Mouse (Mus musculus) kidney, postnatal 14 days (tissue): ENCODE results near the gene Pdia6.

Source experiments
- DNase-seq: peaks from one replicate; pipeline ENCODE4 v3.0.0; 2022; ENCODE audit warnings: mixed read lengths

Pdia6 gene

DNA sequence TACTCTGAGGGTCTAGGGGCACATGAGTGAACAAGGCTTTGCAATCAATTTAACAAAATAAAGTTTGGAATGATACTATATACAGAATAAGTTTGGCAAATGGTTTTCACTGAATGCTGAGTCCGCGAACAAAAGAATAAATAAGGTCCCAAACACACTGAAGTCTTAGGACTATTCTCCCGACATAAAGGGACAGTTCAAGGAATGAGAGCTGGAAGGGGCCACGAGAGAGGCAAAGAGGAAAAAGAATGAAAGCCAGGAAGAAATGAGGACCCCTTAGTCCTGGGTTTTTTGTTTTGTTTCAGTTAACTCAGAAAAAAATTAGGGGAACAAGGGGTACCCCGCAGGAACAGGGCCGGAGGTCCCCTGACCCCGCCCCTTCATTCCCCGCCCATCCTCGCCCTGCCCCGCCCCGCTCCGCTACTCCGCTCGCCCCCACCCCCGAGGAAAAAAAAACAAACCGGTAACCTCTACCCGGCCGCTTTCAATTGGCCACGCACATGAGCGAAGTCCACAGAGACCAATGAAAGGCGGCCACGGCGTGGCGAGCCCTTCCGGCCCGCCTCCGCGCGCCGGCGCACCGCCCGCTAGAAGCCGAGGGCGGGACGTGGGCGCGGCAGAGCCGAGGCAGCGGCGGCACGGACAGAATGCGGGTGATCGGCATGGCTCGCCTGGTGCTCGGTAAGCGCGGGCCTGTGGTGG is at the start of gene Pdia6:
Pdia6 (plus strand) TSS at position 575 of the 702 bp plus-strand sequence.
- DNase-seq: peak; percentile 96

DNA sequence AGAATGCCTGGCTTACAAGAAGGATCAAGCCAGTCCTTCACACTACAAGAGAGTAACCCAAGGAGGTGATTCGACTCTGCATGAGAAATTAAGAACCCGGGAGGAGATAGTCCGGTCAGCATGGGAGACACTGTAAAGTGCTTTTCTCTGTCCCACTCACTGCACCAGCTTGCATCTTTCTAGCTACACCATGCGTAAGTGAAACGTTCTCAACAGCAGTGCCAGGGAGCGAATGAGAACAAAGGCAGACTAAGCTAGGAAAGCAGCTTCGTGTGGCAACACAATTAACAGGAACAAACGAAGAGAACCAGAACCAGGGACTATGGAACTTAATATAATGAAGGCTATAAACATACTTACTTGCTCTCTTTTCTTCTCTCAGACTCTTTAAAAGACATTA is 48.0 kb upstream of the Pdia6 start:
- DNase-seq: no peak

DNA sequence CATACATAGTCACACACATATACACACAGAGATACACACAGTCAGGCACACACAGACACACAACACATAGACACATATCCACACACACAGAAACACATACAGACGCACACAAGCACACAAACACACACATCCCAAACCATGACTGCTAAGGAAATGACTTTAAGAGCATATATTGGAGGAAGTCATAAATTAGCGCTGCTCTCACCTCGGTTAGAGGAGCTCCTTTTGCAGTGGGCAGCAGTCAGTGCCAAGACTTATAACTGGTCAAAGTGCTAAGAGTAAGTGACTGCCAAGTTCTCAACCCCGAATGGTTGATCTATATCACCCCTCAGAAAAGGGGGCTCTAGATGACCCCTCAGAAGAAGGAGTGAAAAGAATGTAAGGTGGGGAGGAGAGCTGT is 47.2 kb upstream of the Pdia6 start:
- no peak for DNase-seq

DNA sequence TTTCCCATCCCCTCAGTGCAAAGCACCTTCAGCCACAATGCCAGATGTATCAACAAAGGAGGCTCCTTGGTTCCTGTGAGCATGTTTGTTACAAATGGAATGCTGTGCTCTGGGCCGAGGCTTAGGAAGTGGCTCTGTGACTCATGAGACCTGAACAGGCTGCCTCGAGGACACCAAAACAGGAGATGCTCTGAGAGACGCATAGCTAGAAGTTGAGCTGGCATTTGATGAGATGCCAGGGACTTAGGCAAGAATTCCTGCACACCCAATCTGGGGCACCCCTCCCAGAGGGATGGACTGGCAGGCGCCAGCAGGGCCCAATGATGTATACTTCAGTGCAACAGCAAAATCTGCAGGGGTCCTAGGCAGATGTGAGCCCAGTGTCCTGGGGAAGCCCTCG is 45.7 kb upstream of the Pdia6 start:
- no peak for DNase-seq

DNA sequence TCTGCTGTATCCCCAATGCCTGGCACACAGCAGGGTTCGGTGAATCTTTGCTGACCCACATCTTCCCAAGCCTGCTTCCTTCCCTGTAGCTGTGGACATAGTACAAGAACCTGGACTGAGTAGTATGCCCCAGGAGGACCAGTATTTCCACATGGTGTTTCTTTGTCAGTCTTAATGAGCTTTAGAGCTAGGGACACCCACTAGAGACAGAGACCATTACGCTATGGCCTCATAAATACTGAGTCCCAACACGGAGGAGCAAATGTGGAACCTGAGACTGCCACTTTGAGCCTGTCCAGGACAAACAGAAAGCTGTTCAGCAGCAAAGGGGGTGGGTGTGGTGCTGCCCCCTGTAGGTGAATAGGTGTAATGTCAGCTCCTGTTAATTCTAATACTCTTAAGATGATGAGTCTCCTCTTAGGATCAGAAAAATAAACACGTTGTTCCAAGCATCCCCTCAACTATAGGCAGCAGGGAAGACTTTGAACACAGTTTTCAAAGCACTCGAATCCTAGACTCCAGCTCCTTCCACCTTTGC is 44.4 kb upstream of the Pdia6 start:
- DNase-seq: no peak

DNA sequence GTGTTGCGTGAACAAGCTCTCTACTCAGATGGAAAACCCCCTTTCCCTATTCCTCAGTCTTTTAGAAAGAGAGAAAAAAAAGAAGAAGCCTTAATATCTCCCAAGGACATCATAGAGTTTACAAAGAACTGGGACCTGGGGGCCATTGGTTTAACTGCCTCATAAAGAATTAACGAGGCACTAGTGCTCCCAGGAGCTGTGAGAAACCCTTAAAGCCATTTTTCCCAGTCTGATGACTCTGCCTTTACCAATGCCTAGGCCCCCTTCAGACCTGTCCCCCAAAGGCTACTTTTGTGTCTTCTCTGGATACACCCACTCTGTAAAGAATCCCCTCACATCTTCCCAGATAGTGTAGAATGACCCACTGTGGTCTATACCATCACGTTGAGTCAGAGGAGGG is 43.3 kb upstream of the Pdia6 start:
- DNase-seq: no peak

DNA sequence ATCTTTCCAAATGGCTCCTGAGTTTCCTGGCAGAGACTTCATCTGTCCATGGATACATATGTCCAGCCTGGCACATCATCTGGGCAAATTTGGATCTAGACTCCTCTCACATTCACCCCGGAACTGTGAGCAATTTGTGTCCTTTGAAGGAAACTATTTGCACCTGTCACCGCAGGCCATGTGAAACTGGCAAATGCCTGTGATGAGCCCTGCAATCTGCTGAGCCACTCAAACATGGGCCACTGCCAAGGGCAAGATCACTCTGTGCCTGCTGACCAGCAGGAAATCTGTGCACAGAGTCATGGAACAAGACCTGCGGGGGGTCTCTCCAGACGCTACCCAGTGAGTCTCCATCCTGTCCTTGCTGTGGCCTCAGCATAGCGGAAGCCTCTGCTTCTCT is 41.3 kb upstream of the Pdia6 start:
- no peak for DNase-seq

DNA sequence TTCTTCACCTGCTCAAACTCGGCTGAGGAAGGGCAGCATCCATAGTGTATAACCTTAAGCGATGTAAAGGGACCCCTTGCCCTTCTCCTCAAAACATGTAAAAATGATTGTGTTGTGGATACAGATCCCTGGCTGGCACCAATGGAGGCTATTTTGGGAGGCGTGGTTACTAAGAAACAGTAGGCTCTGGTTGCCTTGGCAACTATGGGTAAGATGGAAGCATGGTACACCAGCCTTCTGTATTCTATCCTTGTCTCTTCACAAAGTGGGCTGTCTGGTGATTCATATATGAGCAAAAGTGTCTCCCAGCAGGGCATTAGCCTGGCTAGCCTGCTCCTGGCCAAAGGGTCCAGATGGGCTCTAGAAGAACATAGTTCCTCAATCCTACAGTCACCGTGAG is 38.4 kb upstream of the Pdia6 start:
- DNase-seq: no peak

DNA sequence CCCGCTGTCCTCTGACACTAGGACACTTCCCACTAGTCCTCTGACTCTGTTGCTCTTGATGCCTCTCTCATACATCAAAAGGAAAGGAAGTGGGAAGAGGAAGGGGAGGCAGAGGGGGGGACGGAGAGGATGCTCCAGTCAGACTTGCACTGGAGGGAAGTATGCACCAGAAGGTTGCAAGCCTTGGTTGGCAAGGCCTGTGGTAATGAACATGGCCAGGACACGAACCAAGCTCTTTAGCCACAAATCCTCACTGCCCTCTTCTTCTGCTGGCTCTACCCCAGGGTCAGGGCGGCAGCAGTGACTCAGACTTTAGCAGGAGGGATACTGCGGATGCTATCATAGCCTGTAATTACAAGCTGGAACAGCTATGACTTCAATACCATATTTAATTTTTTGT is 35.8 kb upstream of the Pdia6 start:
- DNase-seq: no peak

DNA sequence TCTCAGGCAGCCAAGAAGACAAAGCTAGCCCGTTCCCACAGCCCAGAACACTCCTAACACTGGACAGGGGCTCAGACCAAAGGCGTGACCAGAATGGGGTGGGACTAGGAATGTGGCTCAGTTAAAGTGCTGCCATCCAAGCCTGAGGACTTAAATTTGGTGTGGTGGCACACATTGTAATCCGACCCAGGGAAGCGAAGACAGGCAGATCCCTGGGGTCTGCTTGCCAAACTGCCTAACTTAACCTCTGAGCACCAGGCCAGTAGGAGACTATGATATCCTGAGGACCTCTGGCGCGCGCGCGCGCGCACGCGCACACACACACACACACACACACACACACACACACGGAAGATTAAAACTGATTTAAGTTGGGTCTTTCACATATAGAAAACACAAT is 34.8 kb upstream of the Pdia6 start:
- DNase-seq: no peak

DNA sequence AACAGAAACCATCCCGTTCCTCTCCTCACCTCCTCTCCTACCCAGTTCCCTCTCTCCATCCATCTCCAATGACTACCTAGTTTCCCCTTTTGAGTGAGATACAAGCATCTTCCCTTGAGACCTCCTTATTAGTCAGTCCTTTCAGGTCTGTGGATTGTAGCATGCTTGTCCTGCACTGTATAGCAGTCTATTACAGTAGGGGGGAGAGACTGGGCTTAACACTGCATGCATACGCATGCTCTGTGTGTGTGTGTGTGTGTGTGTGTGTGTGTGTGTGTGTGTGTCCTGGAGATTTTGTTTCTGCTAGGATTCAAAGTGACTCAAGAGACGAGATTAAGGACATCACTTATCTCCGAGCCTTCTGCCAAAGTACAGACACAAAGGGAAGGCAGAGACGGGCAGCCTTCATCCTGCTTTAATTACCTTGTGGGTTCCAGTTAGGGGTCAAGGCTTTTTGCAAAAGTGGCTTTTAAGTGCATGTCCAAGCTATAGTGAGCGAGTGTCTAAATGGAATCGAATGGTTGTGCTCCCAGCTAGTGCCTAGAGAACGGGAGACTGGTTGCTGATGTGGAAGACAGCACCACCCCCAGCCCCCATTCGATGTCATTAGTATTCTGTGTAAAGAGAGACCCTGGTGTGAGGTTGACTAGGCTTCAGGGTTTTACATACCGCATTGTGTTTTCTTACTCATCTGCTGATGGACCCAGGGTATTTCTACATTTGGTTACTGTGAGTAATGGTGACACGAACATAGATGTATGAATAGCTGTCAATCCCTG is 30.6 kb upstream of the Pdia6 start:
- DNase-seq: no peak

DNA sequence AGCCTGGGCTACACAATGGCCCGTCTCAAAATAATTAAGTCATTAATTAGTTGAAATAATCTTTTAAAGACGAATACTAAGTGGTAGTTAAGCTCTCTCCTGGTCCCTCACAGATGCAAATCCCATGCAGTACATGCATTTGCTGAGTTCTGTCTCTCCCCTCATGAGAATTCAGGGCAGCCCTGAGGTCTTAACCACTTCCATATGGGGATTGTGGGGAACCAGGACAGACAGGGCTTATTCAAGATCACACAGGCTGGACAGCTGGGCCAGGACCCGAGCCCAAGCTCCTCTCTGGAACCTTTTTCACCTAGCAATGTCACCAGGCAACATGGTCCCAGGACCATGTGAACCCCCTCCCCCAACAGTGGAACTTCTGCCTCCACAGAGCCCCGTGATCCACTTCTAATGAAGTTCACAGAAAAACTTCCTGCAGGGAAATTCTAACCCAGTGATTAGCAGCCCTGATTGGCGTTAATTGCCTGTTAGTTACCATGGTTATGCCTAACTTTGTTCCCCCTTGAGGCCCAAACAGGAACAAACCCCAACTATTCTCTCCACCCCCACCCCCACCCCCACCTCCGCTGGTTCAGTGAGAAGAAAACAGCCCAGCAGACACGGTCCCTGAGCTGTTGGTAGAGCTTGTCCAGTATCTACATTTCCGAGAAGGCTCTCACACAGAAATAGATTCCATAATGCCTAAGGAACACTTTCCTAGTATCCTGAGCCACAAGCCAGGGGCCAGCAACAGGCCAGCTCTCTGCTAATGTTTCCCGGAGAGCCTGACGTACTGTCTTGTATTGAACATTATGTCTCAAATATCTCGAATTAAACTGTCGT is 27.5 kb upstream of the Pdia6 start:
- no peak for DNase-seq

DNA sequence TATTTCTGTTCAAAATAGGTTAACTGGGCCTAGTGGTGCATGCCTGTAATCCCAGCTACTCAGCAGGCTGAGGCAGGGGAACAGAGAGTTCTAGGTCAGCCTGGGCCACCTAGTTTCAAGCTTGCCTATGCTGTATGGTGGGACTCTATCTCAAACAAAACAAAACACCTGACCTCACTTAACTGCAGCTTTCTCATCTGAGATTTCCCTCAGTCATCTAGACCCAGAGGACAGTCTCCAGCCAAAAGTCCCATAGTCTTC is 27.0 kb upstream of the Pdia6 start:
- DNase-seq: no peak

DNA sequence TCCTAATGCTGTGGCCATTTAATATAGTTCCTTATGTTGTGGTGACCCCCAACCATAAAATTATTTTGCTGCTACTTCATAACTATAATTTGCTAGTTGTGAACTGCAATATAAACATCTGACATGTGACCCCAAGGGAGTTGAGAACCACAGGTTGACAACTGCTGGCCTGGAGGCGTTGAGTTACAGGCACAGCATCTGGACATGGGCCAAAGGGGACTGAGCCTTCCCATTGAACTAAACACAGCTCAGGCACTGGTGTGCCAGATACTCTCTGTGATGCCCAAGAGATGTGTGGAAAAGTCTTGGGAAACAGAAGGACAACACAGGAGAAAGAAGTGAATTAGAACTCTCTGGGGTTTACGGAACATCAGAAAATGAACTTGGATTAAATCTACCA is 25.3 kb upstream of the Pdia6 start:
- no peak for DNase-seq

DNA sequence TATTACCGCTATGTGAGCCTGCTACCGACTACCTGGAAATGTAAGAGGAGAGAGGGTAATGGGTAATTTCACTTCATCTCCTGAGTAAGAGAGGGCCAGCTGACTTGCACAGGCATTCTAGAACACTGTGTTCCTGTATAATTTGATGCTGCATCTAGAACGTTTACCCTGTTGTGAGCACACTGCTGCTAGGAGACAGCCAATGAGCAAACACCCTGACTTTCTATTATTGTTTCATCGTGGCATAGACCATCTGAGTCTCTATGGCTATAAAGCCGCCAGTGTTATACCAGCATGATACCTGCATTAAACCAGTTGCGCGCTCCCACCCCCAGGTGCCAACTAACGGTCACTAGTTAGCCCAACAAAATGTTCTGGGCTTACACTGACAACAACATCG is 24.7 kb upstream of the Pdia6 start:
- DNase-seq: no peak

DNA sequence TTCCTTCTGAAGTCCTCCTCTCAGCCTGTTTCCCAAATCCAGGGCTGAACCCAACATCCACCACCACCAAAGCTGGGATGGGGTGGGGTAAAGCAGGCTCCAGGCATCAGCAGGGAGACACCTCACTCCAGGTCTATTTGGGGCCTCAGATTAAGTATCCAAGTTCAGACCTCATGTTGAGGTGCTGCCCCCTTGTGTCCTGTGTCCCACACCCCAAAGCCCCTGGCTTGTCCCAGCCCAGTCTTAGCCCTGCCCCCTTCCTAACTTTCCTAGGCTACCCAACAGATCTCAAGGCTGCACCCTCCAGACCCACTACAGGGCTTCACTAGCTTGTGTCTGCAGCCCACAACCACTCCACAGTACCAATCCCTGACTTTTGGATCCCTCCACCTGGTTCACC is 24.3 kb upstream of the Pdia6 start:
- no peak for DNase-seq

DNA sequence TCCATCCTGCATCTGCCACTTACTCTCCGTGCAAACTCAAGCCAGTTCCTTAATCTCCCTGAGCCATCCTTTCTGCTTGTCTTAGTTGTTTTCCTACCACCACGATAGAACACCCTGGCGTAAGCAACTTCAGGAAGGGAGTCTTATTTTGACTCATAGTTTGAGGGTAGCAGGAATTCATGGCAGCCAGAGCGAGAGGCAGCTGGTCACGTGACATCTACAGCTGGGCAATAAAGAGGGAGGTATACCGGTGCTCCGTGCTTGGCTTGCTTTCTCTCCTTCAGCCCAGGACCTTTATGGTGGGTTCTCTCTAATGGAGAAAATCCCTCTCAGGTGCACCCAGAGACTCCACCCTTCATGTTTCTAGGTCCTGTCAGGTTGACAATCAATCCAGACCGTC is 15.4 kb upstream of the Pdia6 start:
- DNase-seq: no peak

DNA sequence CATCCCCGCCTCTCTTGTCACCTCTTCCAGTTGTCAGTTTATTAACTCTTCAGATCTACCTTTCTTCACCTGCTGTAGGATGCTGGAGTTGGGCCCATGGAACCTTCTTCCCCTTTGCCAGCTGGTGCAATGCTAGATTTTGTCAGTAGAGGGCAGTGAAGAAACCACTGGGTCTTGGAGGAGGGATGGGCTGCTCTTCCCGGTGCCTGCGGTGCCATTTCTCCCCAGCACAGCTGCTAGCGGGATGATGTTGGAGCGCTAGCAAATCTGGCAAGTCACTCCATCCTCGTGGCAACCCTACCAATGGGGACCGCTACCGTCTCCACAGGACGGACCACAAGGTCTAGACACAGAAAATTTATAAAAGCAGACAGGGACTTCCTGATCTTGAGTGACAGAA is 13.3 kb upstream of the Pdia6 start:
- DNase-seq: peak; percentile 66

DNA sequence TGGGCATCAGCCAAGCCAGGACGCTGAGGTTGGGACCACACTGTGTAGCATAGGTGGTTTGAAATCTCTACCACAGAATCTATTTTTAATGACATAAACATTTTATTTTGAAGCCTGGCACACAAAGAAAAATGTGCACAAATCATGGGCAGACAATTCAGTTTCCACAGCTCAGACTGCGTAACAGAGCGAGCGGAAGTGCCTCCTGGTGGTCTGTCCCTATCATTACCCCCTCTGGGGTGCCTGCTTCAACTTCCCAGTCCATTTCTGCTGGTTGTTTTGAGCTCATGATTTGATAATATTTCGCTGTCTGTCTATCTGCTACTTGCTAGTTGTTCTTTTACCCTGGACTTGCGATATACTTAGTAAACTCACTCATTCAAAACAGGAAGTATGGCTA is 10.7 kb upstream of the Pdia6 start:
- DNase-seq: no peak

DNA sequence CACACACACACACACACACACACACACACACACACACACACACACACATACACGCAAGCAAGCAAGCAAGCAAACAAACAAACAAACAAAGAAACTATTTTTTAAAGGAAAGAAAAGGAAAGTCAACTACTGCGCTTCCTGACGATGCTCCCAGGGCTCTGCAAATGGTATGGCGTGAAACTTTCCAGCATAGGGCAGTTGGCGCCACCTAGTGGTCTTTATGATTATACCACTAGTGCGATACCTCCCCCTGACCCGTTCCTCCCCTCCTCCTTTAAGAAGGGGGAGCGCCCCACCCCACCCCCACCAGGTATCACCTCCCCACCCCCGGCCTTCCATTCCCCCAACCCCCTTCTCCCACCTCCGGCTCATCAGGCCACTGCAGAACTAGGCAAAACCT is 9.4 kb upstream of the Pdia6 start:
- peak; percentile 64 for DNase-seq

DNA sequence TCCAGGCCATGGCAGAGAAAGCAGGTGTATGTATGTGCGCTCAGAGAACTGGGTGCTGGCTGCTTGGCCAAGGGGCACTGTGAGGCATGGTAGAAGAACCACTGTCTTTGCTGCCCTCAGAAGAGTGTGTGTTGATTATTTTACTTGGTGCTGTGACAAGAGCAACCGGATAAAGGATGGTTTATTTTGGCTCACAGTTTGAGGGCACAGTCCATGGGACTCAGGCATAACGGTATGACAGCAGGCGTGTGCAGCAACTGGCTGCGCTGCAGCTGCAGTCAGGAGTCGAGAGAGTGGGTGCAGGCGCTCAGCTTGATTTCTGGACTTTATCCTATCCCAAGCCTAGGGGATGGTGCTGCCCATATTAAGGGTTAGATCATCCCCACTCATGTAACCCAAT is 7.9 kb upstream of the Pdia6 start:
- DNase-seq: no peak

DNA sequence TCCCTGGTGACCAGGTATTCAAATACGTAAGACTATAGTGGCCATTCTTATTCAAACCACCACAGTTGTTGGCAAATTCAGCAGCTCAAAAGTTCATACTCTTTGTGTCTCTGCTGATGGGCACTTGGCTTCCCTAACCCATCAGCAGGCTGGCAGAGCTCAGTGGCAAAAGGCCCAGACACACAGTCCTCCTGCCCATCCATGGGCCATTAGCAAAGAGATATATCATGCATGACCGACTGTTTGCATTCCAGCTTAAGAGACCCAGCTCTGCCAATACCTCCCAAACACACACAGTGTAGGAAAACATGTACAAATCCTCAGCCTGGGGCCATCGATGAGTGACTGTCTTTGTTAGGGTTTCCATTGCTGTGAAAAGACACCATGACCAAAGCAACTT is 5.3 kb upstream of the Pdia6 start:
- DNase-seq: no peak

DNA sequence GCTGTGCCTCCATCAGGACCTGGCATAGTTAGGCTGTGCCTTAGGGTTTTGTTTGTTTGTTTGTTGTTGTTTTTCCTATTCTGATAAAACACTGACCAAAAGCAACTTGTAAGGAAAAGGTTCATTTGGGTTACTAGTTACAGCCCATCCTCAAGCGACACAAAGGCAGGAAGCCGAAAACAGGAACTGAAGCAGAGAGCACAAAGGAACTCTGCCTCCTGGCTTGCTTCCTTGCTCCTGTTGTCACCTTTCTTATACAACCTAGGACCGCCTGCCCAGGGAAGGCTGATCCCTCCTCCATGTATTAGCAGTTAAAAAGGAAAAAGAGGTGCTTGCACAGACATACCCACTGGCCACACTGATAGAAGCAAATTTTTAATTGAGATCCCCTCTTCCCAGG is 2.5 kb upstream of the Pdia6 start:
- no peak for DNase-seq

DNA sequence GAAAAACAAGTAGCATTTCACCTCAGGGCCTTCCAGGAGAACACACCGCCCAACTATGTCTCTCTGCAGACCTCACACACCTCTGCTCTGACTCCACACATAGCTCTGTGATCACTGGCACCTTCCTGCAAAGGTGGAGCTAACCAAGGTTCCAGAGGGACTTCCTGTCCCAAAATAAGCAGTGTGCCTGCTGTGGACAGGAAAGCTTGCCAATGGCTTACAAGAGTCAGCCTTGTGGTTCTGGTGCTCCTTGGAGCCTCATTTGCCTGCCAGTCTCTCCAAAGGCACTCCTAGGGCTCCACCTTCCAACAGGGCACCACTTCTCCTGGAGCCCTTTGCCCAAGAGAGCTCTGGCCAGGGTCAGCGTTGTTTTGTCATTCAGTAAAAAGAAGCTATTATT is 1.5 kb upstream of the Pdia6 start:
- no peak for DNase-seq
